Mouse (Mus musculus) heart, adult 2 months (tissue): ENCODE data around the gene Smg5. TPM values are rescaled to one million over a fixed set of nuclear protein-coding genes. Genes with fewer than 3 reads are reported as not detected.
"Not testable (repeated sequence)": the region's sequence is repeated elsewhere in the genome, so short reads cannot be mapped to it uniquely, and the experiment has no call there.

Source experiments
- DNase-seq, 2 experiments: peaks; one replicate each; pipeline ENCODE4 v3.0.0; 2021
- H3K27ac ChIP-seq: fragments of 200-600 bp; 2 replicates; pipeline ENCODE4 v1.8.1; 2022
- H3K27me3 ChIP-seq: fragments of 200-500 bp; 2 replicates; pipeline ENCODE4 v1.6.1; 2012; ENCODE audit warnings: mild to moderate bottlenecking, low read length, inconsistent platforms, mixed read lengths; ENCODE audit not compliant: control insufficient read depth, insufficient read depth
- H3K36me3 ChIP-seq: fragments of 200-500 bp; 2 replicates; pipeline ENCODE4 v1.6.1; 2012; ENCODE audit warnings: low read length, inconsistent platforms; ENCODE audit not compliant: control insufficient read depth, insufficient read depth
- H3K4me1 ChIP-seq: fragments of 200-500 bp; 2 replicates; pipeline ENCODE4 v1.6.1; 2011; ENCODE audit warnings: low read length; ENCODE audit not compliant: control insufficient read depth, insufficient read depth
- H3K4me3 ChIP-seq: fragments of 200-600 bp; 2 replicates; pipeline ENCODE4 v1.8.1; 2022
- H3K79me2 ChIP-seq: fragments of 200-500 bp; replicated peaks from 2 replicates; pipeline ENCODE4 v1.6.1; 2012; ENCODE audit warnings: mild to moderate bottlenecking, inconsistent platforms, low read length, moderate library complexity, mixed read lengths; ENCODE audit not compliant: control insufficient read depth, insufficient read depth
- H3K9ac ChIP-seq: fragments of 200-500 bp; 2 replicates; pipeline ENCODE4 v1.6.1; 2012; ENCODE audit warnings: low read depth, mild to moderate bottlenecking, control low read depth, inconsistent platforms, low read length, mixed read lengths
- WGBS: fragments of 180-500 bp; shearing (Covaris S2); methylation state at CpG from one replicate; pipeline ENCODE4 v1.1.7; 2018; 5-methylcytosine and 5-hydroxymethylcytosine counted together
- intact Hi-C: fragments of 180-260 bp; cut with DNase I; formaldehyde crosslinking; loops from one replicate; pipeline ENCODE4 v1.15.1; 2025
- polyA plus RNA-seq: library from polyadenylated mRNA; depleted of rRNA; stranded (reverse); fragments of >200 nt; gene quantifications from 2 replicates; pipeline ENCODE4 v1.2.3, GENCODE M21; 2012
- total RNA-seq, 2 experiments: library from RNA; stranded (reverse); gene quantifications; 2 replicates each; pipeline ENCODE4 v1.2.3; 2021

Smg5 gene
- total and polyA plus RNA-seq, 3 experiments, result 42.7 to 45.8 (median 44.4) TPM

- H3K27ac ChIP-seq, H3K9ac ChIP-seq, H3K79me2 ChIP-seq, H3K4me1 ChIP-seq, H3K4me3 ChIP-seq, H3K36me3 ChIP-seq, H3K27me3 ChIP-seq, intact Hi-C loops, DNase-seq: not testable (repeated sequence)
- WGBS, result 44% methylated on average over 7 of the region's 7 CpGs
Measured at GRCm38 (mm10) chr3:88368511-88368910, 32.5 kb downstream of the Smg5 start.

DNA sequence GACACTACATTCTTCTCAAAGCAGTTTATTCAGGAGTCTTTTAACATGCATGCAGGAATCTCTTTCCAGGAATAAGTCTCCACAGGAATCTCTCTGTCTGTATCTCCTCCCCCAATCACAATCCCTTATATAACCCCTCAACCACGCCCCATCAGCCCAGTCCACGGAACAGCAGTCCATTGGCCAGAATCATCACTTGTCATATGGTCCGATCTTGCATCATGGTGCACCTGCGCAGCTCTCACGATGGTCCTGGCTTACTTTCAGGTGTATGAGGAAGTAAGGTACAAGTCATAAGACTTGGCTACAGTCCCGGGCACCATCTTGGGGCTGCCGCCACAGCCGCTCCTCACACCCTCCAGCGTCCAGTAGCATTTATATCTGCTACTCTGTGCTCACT, 36.6 kb downstream of the Smg5 start, which contains the start of gene Bglap3:
Bglap3 (minus strand) TSS at position 101 of the 400 bp plus-strand sequence.
- not testable (repeated sequence) for H3K27me3 ChIP-seq

GRCm38 (mm10) chr3:88375750-88376626, 39.9 kb downstream of the Smg5 start:
- H3K27ac ChIP-seq, H3K9ac ChIP-seq, H3K4me1 ChIP-seq, H3K27me3 ChIP-seq, intact Hi-C loops, DNase-seq, H3K36me3 ChIP-seq, H3K4me3 ChIP-seq, H3K79me2 ChIP-seq: not testable (repeated sequence)
- WGBS, result 14% methylated on average over 19 of the region's 19 CpGs

More for the DNA sequence above, 36.6 kb downstream of the Smg5 start, which contains the start of gene Bglap3:
- H3K4me1 ChIP-seq, intact Hi-C loops, H3K4me3 ChIP-seq, H3K79me2 ChIP-seq, H3K27ac ChIP-seq, H3K36me3 ChIP-seq, H3K9ac ChIP-seq, DNase-seq: not testable (repeated sequence)
- 88% methylated on average over 9 of the region's 9 CpGs for WGBS

DNA sequence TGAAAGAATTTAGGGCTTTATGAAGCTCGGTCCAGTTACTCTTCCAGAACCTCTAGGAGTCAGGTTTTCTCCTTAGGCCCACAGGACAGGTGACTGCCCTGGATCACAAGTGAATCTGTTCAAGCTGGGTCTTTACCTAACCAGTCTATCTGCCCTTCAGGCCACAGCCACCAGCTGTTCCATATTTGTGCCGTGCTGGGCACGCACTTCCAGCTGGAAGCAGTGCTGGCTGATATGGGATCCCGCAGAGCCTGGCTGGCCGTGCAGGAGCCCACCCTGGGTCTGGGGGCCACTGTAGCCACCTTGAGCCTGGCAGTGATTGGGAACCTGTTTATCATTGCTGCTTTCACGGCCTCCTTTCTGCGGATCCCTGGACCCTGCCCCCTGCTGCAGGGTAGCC, 40.6 kb downstream of the Smg5 start:
- H3K36me3 ChIP-seq, H3K79me2 ChIP-seq, DNase-seq, H3K27me3 ChIP-seq, intact Hi-C loops, H3K4me1 ChIP-seq, H3K4me3 ChIP-seq, H3K27ac ChIP-seq, H3K9ac ChIP-seq: not testable (repeated sequence)
- WGBS, result 30% methylated on average over 6 of the region's 7 CpGs

DNA sequence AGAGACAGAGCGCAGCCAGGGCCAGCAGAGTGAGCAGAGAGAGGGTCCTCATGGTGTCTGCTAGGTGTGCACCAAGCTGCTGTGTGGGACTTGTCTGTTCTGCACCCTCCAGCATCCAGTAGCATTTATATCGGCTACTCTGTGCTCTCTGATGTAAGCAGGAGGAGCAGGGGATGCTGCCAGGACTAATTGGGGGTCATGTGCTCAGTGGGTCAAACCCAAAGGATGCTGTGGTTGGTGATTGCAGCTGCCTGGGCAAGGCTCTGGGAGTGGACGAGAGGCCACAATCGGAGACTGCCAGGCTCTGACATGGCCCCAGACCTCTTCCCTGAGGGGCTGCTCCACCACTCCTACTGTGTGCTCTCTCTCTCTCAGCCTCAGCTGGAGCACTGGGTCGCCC, 42.5 kb downstream of the Smg5 start, which contains the start of gene Bglap2:
Bglap2 (minus strand) TSS at position 101 of the 400 bp plus-strand sequence.
- H3K79me2 ChIP-seq, result not testable (repeated sequence)
- 74% methylated on average over 5 of the region's 5 CpGs for WGBS

GRCm38 (mm10) chr3:88381389-88382315, 45.6 kb downstream of the Smg5 start:
- H3K36me3 ChIP-seq, H3K4me1 ChIP-seq, H3K79me2 ChIP-seq, DNase-seq, H3K9ac ChIP-seq, H3K27me3 ChIP-seq, H3K27ac ChIP-seq, intact Hi-C loops, H3K4me3 ChIP-seq: not testable (repeated sequence)
- WGBS, result 19% methylated on average over 22 of the region's 22 CpGs

More for the DNA sequence above, 42.5 kb downstream of the Smg5 start, which contains the start of gene Bglap2:
- H3K36me3 ChIP-seq, H3K27ac ChIP-seq, intact Hi-C loops, H3K4me3 ChIP-seq, H3K27me3 ChIP-seq, H3K4me1 ChIP-seq, DNase-seq, H3K9ac ChIP-seq: not testable (repeated sequence)

- H3K9ac ChIP-seq, H3K4me1 ChIP-seq, H3K4me3 ChIP-seq, H3K79me2 ChIP-seq, H3K27ac ChIP-seq, DNase-seq, H3K36me3 ChIP-seq, intact Hi-C loops, H3K27me3 ChIP-seq: not testable (repeated sequence)
- WGBS, result 52% methylated on average over 3 of the region's 7 CpGs
Measured at GRCm38 (mm10) chr3:88382383-88382782, 46.3 kb downstream of the Smg5 start.
